Mouse (Mus musculus) heart, postnatal 14 days (tissue): ENCODE measurements at regions not wholly inside any gene's neighbourhood (a gene's known extent, or its start where the extent isn't known, plus 50 kb on each side); places are given as distances from the start of the nearest gene placed in this dataset.
"Not testable (repeated sequence)": the region's sequence is repeated elsewhere in the genome, so short reads cannot be mapped to it uniquely, and the experiment has no call there.

ENCODE experiments used
- DNase-seq, 2 experiments: peaks; one replicate each; pipeline ENCODE4 v3.0.0; 2021 to 2022
- intact Hi-C: fragments of 180-260 bp; cut with DNase I; formaldehyde crosslinking; loops from one replicate; pipeline ENCODE4 v1.15.1; 2025

DNA sequence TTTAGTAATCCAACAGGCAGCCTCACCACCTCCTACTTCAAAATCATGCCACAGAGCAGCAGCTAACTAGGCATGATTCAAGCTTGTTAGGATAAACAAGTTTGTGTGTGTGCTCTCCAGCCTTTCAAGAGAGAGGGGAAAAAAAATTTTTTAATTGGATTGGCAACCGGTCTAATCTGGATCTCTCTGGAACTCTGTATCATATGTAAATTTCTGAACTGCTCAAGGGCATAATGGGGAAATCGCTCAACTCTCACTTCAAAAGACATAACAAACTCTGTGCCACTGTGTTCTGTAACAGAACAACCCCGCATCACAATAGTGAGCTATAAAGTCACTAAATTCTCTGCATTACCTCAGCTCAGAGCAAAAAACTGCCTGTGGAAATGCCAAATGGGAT lies 147.9 kb upstream of the Krtap11-1 start:
- intact Hi-C loops = no loop called here
- no peak for DNase-seq

DNA sequence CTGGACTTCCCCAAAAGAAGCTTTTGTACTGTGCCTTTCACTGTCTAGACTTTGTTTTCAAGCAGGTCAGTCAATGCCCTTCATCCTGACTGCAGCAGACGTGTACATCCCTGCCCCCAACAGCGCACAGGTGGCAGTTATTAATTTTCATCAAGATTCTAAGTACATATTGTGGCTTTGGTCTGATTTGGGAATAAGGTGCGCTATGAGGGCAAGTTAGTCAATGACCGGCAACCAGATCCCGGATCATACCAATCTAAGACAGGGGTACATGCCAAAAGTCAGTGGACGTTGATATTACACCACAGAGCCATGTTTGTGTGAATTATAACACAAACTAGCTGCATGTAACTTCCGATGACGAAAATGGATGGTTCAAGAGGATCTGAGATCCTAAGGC lies 144.7 kb upstream of the Krtap11-1 start:
- intact Hi-C loops = not testable (repeated sequence)

DNA sequence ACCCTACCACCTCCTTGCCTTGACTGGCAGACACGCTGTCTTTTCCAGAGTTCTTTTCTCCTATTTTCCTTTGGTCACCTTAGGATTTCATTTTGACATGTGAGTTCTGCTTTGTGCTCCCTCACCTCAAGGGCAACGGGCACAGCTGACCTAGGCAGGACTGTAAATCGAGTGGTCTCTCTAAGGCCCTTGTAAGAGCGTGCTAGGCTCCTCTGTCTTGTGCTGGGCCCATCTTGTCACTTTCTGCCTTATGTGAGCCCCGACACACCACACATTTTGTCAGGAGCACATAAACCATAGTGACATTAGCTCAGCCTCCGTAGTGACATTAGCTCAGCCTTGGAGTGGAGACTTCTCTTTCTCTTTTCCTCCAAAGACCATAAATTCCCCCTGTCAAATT lies 133.3 kb upstream of the Krtap11-1 start:
- intact Hi-C loops = no loop called here
- DNase-seq = no peak

More for the DNA sequence above, 144.7 kb upstream of the Krtap11-1 start:
- not testable (repeated sequence) for DNase-seq

DNA sequence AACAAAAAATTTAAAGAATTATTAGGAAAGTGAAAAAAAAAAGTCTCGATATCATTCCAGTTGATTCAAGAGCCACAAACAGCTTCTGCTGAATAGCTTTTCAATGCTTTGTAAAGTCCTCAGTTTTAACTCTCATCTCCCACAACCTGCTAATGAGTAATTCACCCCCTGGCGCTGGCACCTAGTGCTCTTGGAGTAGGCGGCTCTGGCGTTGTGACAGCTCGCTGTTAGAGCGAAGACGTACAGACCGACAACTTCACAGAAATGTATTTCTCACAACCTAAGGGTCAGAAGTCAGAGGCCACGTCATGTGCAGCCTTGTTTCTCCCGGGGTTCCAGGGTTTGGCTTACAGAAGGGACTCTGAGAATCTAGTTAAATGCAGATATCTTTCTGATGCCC lies 132.2 kb upstream of the Krtap11-1 start:
- intact Hi-C loops = no loop called here
- no peak for DNase-seq

DNA sequence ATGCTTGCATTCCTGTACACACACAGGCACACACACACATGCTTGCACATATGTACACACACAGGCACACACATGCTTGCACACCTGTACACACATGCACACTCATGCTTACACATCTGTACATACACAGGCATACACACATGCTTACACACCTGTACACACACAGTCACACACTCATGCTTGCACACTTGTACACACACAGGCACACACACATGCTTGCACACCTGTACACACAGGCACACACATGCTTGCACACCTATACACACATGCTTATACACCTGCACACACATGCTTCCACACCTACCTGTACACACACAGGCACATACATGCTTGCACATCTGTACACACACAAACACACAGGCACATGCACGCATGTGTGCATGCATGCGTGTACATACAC lies 131.4 kb upstream of the Krtap11-1 start:
- intact Hi-C loops = no loop called here
- DNase-seq = no peak

DNA sequence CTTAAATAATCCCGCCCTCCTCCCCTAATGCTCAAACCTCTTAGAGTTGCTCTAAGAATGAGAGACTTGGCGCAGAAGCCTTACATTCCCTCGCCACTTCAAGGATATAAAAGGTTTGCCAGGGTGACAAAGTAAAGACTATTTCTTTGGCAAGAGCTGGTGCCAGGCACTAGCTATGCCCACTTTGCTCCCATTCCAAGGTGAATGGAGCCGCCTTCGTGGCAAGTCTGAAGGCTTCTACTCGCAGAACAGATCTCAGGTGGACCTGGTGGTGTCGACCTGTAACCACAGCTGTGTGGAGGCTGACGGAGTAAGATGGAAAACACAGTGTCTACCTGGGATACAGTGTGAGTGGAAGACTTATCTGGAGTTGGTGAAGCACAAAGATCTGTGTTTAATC lies 130.8 kb upstream of the Krtap11-1 start:
- no peak for DNase-seq
- intact Hi-C loops = no loop called here

DNA sequence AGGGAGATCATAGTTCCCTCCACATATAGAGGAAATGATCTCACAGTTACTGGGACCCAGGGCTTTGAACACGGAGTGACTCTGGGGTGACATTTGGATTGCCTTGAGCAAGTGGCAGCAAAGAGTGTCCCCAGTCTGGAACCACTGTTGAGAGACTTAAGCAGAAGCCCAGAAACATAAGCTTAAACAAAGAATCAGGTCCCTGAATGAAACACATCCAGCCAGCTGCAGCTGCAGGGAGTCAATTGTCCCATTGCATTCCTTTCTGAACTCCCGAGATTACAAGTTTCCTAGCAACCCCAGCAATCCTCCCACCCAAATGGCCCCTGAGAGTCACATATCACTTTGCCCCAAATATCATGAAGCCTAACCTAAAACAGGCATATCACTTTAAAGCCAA lies 128.7 kb upstream of the Krtap11-1 start:
- no peak for DNase-seq
- intact Hi-C loops = no loop called here

DNA sequence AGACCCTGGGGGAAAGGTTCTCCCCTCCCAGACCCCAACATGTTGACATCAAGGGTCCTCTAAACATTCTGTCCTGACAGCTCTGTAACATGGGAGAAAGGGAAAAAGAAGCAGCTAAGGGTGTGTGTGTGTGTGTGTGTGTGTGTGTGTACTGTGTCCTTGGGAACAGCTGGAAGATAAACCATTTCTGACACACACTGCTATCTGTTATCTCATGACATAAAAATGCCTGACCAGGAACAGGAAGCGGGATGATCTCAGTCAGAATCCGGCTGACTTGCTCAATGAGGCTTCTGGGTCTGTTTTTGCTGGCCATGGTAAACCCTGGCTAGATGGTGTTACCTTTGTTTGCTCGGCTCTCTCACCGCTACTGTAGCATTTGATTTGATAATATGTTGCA lies 124.8 kb upstream of the Krtap11-1 start:
- DNase-seq = peak; percentile 9 to 27
- intact Hi-C loops = no loop called here

DNA sequence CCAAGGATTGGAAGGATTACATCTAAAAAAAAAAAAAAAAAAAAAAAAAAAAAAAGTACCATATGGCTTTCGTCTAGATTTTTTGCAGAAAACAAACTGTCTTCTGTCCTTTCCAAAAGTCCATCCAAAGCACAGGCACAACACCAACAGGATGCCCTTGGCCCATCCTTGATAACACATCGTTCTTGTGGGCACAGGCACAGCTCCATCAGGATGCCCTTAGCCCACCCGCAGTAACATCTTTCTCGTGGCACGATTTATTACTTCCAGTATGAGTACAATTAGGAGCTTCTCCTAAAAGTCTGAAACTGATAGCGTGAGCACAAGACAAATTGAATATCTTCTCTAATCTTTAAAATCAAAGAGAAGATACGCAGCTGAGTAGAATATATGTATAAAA lies 124.4 kb upstream of the Krtap11-1 start:
- no peak for DNase-seq
- intact Hi-C loops = no loop called here

DNA sequence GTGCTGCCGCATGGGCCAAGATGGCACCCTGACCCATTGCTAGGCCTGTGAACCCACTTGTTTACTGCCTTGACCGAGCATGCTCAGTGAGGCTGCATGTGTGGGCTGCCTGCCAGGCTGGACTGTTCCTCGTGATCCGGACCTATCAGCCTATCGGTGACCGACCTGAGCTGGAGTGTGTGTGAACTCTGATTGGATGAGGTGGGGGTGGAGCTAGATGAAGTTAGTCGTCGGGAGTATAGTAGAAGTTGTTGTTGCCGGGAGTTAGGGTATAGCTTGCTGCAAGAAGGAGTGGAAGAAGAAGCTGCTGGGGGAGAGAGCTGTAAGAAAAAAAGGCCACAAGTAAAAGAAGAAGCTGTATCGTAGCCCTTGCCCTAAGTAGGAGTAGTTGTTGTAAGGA lies 122.3 kb upstream of the Krtap11-1 start:
- no peak for DNase-seq
- intact Hi-C loops = no loop called here

DNA sequence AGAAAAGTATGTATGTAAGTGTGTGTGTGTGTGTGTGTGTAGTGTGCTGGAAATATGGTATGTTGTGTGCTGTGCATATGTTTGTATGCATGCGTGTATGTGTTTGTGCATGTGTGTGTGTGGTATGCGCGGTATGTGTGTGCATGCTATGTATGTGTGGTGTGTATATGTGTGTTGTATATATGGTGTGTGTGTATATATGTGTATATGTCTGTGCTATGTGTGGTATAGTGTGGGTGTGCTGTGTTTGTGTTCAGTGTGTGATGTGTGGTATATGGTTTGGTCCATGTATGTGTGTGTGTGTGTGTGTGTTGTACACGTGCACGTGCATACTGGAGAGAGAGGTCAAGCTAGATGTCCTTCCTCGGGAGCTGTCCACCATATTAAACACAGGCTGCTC lies 108.5 kb upstream of the Krtap11-1 start:
- no peak for DNase-seq
- intact Hi-C loops = no loop called here

DNA sequence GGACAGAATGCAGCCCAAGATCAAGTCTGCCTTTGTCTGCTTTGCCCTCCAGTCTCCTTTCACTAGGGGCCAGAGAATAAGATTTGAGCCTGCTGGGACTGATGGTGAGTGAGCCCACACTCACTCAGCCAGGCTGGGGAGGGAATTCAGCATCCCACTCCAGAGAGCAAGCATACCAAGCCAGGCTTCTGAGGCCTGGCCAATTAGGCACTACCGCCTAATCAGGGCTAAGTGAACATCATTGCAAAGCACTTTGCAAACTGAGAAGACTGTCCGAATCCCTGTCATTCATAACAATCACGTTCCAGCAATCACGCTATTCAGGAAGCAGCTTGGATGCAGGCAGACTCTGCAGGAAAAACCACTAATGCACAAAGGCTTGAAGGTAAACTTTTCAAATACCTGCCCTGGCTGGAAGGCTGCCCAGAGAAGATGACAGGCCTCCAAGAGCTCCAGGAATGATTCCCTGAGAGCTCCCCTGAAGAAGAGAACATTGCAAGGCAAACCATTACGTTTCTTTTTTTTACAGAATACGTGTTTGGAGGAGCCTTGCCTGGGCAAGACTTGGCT lies 107.5 kb upstream of the Krtap11-1 start:
- intact Hi-C loops = no loop called here
- no peak for DNase-seq

DNA sequence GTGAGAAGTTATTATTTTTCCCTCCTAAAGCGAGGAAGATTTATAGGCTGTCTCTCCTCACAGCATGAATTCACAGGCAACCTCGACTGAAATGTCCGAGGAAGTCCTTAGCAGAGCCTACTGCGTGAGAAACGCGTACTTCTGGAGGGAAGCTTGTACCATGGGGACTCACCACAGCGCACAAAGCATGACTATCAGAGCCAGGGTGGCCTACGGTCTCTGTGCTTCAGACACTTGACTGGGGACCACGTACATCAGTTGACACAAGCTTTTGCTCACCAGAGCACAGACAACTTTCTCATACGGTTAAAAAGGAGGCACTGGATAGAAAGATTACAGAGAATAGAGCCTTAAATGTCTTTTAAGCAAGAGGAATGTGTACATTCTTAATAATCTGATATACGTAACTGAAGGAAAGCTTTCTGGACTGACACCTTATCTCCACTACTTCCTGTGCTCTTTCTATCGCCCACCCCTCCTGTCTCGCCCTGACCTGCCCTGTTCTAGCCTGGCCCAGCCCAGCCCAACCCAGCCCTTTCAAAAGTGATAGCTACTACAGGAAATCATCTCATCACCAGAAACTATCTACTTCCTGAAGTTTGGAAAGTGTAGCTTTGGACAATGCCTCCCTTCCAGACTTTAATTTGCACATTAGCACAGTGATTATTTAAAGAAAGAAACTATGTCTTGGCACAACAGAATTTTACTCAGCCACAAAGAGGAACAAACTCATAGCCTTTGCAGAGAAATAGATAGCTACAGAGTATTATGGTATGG lies 104.2 kb upstream of the Krtap11-1 start:
- intact Hi-C loops = no loop called here
- DNase-seq = no peak

DNA sequence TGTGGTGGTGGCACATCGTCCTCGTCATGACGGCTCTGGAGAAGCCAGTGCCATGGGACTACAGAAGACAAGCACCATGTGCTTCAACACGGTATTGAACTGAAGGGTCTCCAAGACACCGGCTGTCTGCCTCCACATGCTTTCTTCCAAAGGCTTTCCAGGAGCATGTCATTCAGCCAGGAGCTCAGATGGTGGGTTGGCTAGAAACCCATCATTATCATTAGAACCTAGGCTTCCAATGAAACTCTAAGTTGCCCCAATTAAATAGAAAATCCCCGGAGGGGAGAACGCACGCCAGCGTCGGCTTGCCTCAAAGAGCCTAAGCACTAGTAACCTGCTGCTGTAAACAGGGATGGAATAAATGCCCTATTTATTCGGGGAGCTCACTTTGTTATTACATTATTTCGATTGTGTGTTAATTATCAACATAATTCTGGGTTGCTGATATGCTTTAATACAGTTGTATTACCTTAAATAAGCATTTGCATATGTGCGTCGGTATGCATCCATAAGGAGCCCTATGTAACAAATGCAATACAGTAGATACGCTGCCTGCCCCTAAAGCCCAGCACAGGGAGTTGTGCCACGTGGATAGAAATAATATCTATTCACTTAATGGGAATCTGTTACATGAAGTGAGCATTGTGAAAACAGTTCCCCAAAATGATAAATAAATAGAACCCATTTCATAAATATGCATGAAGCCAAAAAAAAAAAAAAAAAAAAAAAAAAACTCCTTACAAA lies 103.3 kb upstream of the Krtap11-1 start:
- intact Hi-C loops = no loop called here
- DNase-seq = no peak

DNA sequence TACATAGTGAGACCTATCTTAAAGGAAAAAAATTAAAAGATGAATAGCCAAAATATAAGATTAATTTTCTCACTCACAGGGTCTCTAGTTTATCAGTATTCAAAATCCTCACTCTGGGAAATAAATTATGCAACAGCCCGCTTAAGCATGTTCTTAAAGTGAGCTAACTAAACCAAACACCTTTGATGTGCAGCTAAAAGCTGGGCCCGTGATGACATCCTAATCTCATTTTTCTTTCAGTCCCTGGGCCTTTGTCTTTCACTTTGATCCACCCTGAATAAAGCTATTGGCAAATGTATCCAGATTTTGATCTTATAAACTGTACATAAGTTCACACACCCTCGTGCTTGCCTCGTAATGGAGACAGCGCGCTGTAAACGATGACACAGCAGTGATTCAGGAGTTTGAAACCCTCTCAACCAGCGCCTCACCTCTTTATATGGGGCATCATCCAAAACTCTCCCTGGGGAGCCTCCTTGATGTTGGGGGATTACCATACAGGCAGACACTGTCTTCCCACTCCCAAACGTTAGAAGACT lies 100.3 kb upstream of the Krtap11-1 start:
- no peak for DNase-seq
- intact Hi-C loops = no loop called here

DNA sequence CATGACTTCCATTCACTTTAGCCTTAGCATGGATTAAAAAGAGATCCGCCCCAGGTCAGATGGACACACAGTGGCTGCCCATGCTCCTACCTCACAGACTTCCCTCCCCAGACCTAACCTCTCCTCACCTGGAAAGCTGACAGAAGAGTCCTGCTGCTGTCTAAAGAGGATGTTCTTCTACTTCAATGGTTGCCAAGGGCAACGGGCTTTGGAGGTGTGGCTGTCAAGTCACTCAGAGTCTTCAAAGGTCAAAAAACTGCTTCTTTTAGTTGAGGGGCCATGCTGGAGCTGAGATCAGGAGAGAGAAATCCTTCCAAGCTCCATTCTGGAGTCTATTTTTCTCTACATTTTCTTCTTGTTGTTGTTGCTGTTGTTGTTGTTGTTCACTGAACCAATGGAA lies 89.1 kb upstream of the Krtap11-1 start:
- no peak for DNase-seq
- intact Hi-C loops = no loop called here

DNA sequence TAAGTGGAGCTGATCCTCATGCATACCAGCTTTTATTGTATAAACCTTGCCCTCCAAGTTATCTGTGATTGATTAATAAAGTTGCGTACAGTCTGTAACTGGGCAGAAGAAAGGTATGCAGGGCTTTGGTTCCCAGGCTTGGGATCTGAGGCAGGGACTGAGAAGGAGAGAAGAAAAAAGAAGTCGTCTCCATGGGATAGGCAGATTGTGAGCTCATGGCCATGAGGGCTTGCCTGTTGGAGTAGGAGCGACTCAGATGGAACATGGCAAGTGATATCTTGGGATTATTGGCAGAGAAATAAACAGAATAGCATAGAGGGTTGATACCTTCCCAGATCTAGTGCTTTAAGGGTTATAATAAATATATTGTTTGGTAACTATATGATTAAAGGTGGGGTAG lies 85.1 kb upstream of the Krtap11-1 start:
- intact Hi-C loops = no loop called here
- DNase-seq = no peak

DNA sequence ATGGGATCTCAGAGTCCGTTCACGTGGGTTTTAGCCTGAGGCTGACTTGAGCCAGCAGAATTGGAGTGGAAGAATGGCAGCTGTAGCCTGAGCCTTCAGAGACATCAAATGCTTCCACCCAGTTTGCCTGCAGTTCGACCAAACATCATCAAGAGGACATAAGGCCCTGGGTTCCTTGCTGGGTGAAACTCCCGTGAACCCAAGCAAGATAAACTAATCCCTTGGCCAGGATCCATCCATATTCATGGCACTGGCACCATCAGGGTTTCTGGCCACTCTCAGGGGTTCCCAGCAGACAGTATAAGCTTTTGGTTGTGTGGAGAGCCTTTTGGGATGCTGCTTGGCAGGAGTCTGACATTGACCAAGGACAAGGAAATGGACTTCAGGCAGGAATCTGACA lies 77.7 kb upstream of the Krtap11-1 start:
- intact Hi-C loops = no loop called here
- DNase-seq = no peak

DNA sequence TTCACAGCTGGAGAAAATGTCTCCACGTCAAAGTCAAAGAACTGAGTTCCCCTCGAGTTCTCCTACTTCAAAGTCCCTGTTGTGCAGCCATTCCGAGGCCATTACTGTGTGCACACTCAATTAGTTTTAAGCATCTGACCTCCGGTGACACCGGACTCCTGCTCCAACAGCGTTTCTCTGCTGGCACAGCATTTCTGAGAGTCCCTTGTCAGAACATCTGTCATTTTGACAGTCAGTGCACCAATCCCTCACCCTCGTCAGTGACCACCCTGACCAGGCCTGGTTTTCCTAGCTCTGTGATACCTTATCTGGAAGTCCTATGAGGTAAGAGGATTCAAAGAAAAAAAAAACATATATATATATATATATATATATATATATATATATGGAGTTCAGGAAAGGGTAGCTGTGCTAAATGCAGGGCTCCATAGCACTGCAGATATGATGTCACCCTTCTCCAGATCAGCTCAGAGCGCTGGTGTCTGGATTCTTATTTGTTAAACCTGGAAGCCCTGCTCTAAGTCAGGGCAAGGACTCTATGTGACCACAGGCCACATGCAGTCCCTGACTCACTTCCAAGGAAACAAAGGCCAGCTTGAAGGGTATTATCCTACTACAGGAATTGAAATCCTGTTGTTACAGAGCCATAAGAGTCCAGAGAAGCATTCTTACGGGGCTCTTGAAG lies 63.1 kb upstream of the Krtap11-1 start:
- DNase-seq = no peak
- intact Hi-C loops = no loop called here

DNA sequence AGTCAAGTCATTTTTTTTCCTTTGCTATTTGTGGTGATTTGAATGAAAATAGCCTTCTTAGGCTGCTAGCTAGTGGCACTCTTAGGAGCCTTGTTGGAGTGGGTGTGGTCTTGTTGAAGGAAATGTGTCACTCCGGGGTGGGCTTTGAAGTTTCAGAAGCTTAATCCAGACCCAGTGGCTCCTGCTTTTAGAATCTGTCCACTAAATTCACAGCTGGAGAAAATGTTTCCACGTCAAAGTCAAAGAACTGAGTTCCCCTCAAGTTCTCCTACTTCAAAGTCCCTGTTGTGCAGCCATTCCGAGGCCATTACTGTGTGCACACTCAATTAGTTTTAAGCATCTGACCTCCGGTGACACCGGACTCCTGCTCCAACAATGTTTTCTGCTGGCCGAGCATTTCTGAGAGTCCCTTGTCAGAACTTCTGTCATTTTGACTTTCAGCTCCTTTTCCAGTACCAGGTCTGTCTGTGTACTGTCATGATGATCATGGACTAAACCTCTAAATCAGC lies 61.2 kb upstream of the Krtap11-1 start:
- no peak for DNase-seq
- intact Hi-C loops = no loop called here
